Mouse (Mus musculus) heart, embryonic 10.5 days (tissue): ENCODE data around the gene Olfr1254. TPM values are rescaled to one million over a fixed set of nuclear protein-coding genes. Genes with fewer than 3 reads are reported as not detected.

Source experiments
- DNase-seq: peaks from one replicate; pipeline ENCODE4 v3.0.0-alpha.2; 2017; ENCODE audit warnings: low spot score
- H3K27ac ChIP-seq: fragments of 300-500 bp; sonication (generic); 2 replicates; pipeline ENCODE4 v1.5.1; 2016; ENCODE audit warnings: mild to moderate bottlenecking
- H3K27me3 ChIP-seq: fragments of 300-500 bp; sonication (generic); 2 replicates; pipeline ENCODE4 v1.6.1; 2016; ENCODE audit warnings: mild to moderate bottlenecking; ENCODE audit not compliant: poor library complexity, insufficient read depth, severe bottlenecking
- H3K36me3 ChIP-seq: fragments of 300-500 bp; sonication (generic); 2 replicates; pipeline ENCODE4 v1.6.1; 2016; ENCODE audit warnings: mild to moderate bottlenecking, moderate library complexity
- H3K4me1 ChIP-seq: fragments of 300-500 bp; sonication (generic); 2 replicates; pipeline ENCODE4 v1.6.1; 2016; ENCODE audit warnings: mild to moderate bottlenecking
- H3K4me3 ChIP-seq: fragments of 300-500 bp; sonication (generic); 2 replicates; pipeline ENCODE4 v1.5.1; 2016; ENCODE audit warnings: mild to moderate bottlenecking, moderate library complexity
- H3K9me3 ChIP-seq: fragments of 300-500 bp; sonication (generic); 2 replicates; pipeline ENCODE4 v1.6.1; 2016; ENCODE audit warnings: mild to moderate bottlenecking, moderate library complexity
- WGBS: fragments of 180-500 bp; shearing (Covaris S2); methylation state at CpG from one replicate; pipeline ENCODE4 v1.1.7; 2016; 5-methylcytosine and 5-hydroxymethylcytosine counted together
- polyA plus RNA-seq: library from polyadenylated mRNA; unstranded; fragments of >200 nt; fragmentation: Nextera tagmentation; extraction: Ambion mirVana; gene quantifications from 2 replicates; pipeline ENCODE4 v1.2.1, GENCODE M21; 2016

Gene Olfr1254
- not detected in 2 replicates for polyA plus RNA-seq

GRCm38 (mm10) chr2:89793519-89793918, at the start of gene Olfr1254:
Olfr1254 (minus strand) TSS chr2:89793619.
- H3K36me3 ChIP-seq: no peaks in the 10 kb centered on the region
- no peak within 1 kb of the TSS for H3K27ac ChIP-seq
- H3K27me3 ChIP-seq: no peaks in the 10 kb centered on the region
- H3K9me3 ChIP-seq: no peaks in the 10 kb centered on the region
- H3K4me1 ChIP-seq: no peaks in the 10 kb centered on the region
- no peak for DNase-seq
- no peak within 1 kb of the TSS for H3K4me3 ChIP-seq

GRCm38 (mm10) chr2:89841455-89841854, 48.0 kb upstream of the Olfr1254 start, which contains the start of gene Olfr1256:
Olfr1256 (minus strand) TSS chr2:89841555.
- Histone ChIP-seq H3K27ac (no peak within 1 kb of the TSS), H3K27me3 (no peaks in the 10 kb centered on the region), H3K4me1 (no peaks in the 10 kb centered on the region), H3K4me3 (no peak within 1 kb of the TSS), H3K36me3 (no peaks in the 10 kb centered on the region), H3K9me3 (no peaks in the 10 kb centered on the region)
- WGBS: 55% methylated on average over 2 of the region's 2 CpGs
- DNase-seq: no peak

GRCm38 (mm10) chr2:89820216-89820615, 26.8 kb upstream of the Olfr1254 start:
- Histone ChIP-seq H3K4me3 (no peak overlapping the region), H3K9me3 (no peaks in the 10 kb centered on the region), H3K4me1 (no peaks in the 10 kb centered on the region), H3K27ac (no peak overlapping the region), H3K36me3 (no peaks in the 10 kb centered on the region), H3K27me3 (no peaks in the 10 kb centered on the region)
- WGBS: 83% methylated on average over 1 of the region's 1 CpGs
- no peak for DNase-seq

- H3K27ac ChIP-seq: no peak within 1 kb of the TSS
- WGBS: 69% methylated on average over 3 of the region's 3 CpGs
Measured at GRCm38 (mm10) chr2:89811751-89812150, 18.3 kb upstream of the Olfr1254 start, which contains the start of gene Olfr1255. Olfr1255 (plus strand) TSS chr2:89812051.

GRCm38 (mm10) chr2:89810751-89811150, 17.3 kb upstream of the Olfr1254 start:
- Histone ChIP-seq H3K36me3 (no peaks in the 10 kb centered on the region), H3K4me1 (no peaks in the 10 kb centered on the region), H3K9me3 (no peaks in the 10 kb centered on the region), H3K27ac (no peak overlapping the region), H3K27me3 (no peaks in the 10 kb centered on the region), H3K4me3 (no peak overlapping the region)
- WGBS: 75% methylated on average over 2 of the region's 2 CpGs
- DNase-seq: peak; percentile 66

More at GRCm38 (mm10) chr2:89811751-89812150, 18.3 kb upstream of the Olfr1254 start, which contains the start of gene Olfr1255:
- Histone ChIP-seq H3K4me1 (no peaks in the 10 kb centered on the region), H3K36me3 (no peaks in the 10 kb centered on the region), H3K9me3 (no peaks in the 10 kb centered on the region), H3K4me3 (no peak within 1 kb of the TSS), H3K27me3 (no peaks in the 10 kb centered on the region)
- DNase-seq: no peak

GRCm38 (mm10) chr2:89799583-89799982, 6.2 kb upstream of the Olfr1254 start:
- Histone ChIP-seq H3K4me3 (no peak overlapping the region), H3K36me3 (no peaks in the 10 kb centered on the region), H3K4me1 (no peaks in the 10 kb centered on the region), H3K27ac (no peak overlapping the region), H3K9me3 (no peaks in the 10 kb centered on the region), H3K27me3 (no peaks in the 10 kb centered on the region)
- 84% methylated on average over 3 of the region's 3 CpGs for WGBS
- no peak for DNase-seq

GRCm38 (mm10) chr2:89756990-89757389, 36.4 kb downstream of the Olfr1254 start, which contains the start of gene Olfr1253:
Olfr1253 (minus strand) TSS chr2:89757090.
- 84% methylated on average over 1 of the region's 1 CpGs for WGBS
- no peaks in the 10 kb centered on the region for H3K27me3 ChIP-seq

More at GRCm38 (mm10) chr2:89756990-89757389, 36.4 kb downstream of the Olfr1254 start, which contains the start of gene Olfr1253:
- H3K4me3 ChIP-seq: no peak within 1 kb of the TSS
- DNase-seq: no peak
- H3K4me1 ChIP-seq: no peaks in the 10 kb centered on the region
- no peak within 1 kb of the TSS for H3K27ac ChIP-seq
- H3K9me3 ChIP-seq: no peaks in the 10 kb centered on the region
- H3K36me3 ChIP-seq: no peaks in the 10 kb centered on the region

Other genes with a start within 250 kb of the Olfr1254 start
- not detected in 2 replicates for gene Olfr1245, start 215.2 kb downstream of the Olfr1254 start, polyA plus RNA-seq
- gene Olfr1246, start 200.5 kb downstream of the Olfr1254 start, polyA plus RNA-seq: not detected in 2 replicates
- gene Olfr1247, start 179.5 kb downstream of the Olfr1254 start, polyA plus RNA-seq: not detected in 2 replicates
- not detected in 2 replicates for gene Olfr1248, start 175.4 kb downstream of the Olfr1254 start, polyA plus RNA-seq
- not detected in 2 replicates for gene Olfr1249, start 158.6 kb downstream of the Olfr1254 start, polyA plus RNA-seq
- gene Olfr1250, start 132.2 kb downstream of the Olfr1254 start, polyA plus RNA-seq: not detected in 2 replicates
- not detected in 2 replicates for gene Olfr1251, start 121.7 kb downstream of the Olfr1254 start, polyA plus RNA-seq
- gene Olfr1252, start 68.6 kb downstream of the Olfr1254 start, polyA plus RNA-seq: not detected in 2 replicates
- gene Olfr1253, start 36.5 kb downstream of the Olfr1254 start, polyA plus RNA-seq: not detected in 2 replicates
- not detected in 2 replicates for gene Olfr1255, start 18.4 kb upstream of the Olfr1254 start, polyA plus RNA-seq
- gene Olfr1256, start 47.9 kb upstream of the Olfr1254 start, polyA plus RNA-seq: not detected in 2 replicates
- gene Olfr48, start 54.6 kb upstream of the Olfr1254 start, polyA plus RNA-seq: not detected in 2 replicates
- gene Olfr1257, start 84.8 kb upstream of the Olfr1254 start, polyA plus RNA-seq: not detected in 2 replicates
- not detected in 2 replicates for gene Olfr1258, start 133.7 kb upstream of the Olfr1254 start, polyA plus RNA-seq
- not detected in 2 replicates for gene Olfr1259, start 155.0 kb upstream of the Olfr1254 start, polyA plus RNA-seq
- not detected in 2 replicates for gene Olfr1260, start 180.7 kb upstream of the Olfr1254 start, polyA plus RNA-seq
- gene Olfr1261, start 197.6 kb upstream of the Olfr1254 start, polyA plus RNA-seq: not detected in 2 replicates
- not detected in 2 replicates for gene Olfr1262, start 206.5 kb upstream of the Olfr1254 start, polyA plus RNA-seq
- not detected in 2 replicates for gene Olfr1263, start 218.5 kb upstream of the Olfr1254 start, polyA plus RNA-seq
- not detected in 2 replicates for gene Olfr1264, start 232.0 kb upstream of the Olfr1254 start, polyA plus RNA-seq
- gene Olfr1265, start 241.7 kb upstream of the Olfr1254 start, polyA plus RNA-seq: not detected in 2 replicates